Mouse (Mus musculus) heart, adult 8-10 months (tissue): ENCODE measurements around the gene Sec1. TPM values are rescaled to one million over a fixed set of nuclear protein-coding genes. Genes with fewer than 3 reads are reported as not detected.
A peak's percentile ranks its signal among the peaks of the same experiment; 100 is the strongest.

ENCODE experiments used
- DNase-seq: peaks from one replicate; pipeline ENCODE4 v3.0.0; 2022; ENCODE audit warnings: low spot score
- total RNA-seq, 4 experiments: library from RNA; stranded (reverse); gene quantifications; 2 replicates each; pipeline ENCODE4 v1.2.4; 2022

Gene Sec1
- total RNA-seq, 4 experiments from 2014 or later: 0.16 to 0.25 (median 0.23) TPM; not detected in 1

DNA sequence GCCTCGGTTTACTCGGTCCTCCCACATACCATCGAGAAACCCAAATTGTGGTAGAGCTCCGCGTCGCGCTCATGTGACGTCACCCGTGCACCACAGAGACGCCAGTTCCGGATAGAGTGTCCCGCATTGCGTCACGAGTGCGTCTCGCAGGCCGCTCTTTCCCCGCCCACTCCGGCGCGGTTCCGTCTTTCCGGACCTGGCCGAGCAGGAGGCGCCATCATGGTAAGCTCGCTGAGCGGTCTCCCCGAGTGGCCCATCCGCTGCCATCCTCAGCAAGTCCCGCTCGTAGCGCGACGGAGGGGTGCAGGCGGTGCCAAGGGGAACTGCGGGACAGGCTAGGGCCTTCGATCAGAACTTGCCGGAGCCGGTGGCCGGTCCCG, 23.7 kb upstream of the Sec1 start, which contains the start of gene Sphk2:
Gene Sphk2, minus strand, starts transcription at position 85 of the 380 bp plus-strand sequence.
- peak; percentile 98 for DNase-seq

DNA sequence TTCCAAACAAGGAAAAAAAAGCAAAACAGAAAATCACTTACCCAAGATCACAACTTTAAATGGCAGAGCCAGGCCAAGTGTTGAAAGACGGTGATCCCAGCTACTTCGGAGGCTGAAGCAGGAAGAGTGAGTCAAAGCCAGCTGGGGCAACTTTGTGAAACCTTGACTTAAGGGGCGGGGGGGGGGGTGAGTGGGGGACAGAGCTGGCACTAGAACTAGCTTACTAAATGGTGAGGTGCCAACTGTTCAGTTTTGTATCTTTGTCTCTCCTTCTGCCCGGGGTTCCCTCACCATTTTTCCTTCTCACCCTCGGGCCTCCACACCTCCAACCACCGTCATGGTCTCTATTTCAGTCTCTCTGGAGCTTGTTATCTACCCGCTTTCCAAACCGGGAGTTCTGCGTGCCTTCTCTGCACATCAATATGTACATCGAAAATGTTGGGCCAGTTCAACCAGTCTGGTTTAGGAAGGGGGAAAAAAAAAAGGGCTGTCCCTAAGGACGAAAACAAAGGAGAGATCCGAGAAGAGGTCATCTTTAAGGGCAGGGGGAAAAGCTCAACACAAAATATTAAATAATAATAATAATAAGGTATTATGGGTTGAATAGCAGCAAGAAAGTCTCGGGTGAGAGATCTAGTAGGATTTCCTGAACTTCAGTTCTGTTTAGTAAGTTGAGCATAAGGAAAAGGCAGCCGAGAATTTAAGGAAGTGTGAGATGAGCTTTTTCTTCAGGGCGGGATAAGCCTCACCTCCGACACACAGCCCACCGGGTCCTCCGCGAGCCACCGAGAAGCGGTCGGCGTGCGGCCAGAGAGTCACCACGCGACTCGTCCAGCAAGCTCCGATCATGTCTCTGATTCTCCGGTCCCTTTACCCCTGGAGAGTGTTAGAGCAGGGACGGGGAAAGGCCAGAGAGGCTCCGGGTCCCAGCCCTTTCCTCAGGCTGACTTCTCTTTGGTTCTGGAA, 23.0 kb upstream of the Sec1 start:
- no peak for DNase-seq

DNA sequence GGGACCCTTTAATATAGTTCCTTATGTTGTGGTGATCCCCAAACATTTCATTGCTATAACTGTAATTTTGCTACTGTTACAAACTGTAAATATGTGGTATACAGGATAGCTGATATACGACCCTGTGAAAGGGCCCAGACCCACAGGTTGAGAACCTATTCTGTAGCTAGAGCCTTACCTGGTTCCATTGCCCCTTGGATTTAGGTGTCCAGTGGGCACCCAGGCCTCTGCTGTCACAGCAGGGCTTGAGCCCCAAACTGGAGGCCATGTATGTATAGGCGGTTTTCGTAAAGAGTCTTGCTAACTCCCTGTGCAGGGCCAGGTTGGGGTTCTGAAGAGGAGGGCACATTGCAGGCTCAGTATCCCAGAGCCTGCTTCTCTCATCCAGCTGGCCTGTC, 22.3 kb upstream of the Sec1 start:
- no peak for DNase-seq

DNA sequence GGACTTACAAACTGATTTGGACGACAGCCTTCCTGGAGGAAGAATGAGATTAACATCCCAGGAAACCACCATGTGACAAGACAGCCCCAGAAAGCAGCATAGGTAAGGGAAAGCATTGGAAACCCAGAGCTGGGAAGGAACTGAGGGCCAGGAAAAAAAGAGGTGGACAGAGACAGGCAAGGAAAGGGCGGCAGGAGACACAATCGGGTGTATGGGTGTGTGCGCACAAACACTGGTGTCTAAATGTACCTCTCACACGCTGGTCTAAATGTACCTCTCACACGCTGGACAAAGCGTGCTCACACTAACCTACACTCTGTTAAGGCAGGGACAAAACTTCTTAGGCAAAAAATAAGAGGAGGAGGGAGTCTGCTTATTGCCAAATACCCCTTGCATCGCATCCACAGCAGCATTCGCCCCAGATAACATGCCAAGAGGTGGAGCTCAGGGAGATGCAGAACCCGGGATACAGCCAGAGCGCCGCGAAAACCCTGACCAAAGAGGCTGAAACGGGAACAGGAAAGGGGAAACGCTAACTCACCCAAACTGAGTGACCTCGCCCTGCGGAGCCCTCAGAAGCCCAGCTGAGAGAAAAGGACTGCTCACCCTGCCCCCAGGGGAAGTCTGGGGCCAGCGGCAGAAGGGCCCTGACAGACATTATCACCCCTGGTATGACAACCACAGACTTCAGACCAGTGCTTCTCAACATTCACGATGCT, 21.7 kb upstream of the Sec1 start:
- no peak for DNase-seq

DNA sequence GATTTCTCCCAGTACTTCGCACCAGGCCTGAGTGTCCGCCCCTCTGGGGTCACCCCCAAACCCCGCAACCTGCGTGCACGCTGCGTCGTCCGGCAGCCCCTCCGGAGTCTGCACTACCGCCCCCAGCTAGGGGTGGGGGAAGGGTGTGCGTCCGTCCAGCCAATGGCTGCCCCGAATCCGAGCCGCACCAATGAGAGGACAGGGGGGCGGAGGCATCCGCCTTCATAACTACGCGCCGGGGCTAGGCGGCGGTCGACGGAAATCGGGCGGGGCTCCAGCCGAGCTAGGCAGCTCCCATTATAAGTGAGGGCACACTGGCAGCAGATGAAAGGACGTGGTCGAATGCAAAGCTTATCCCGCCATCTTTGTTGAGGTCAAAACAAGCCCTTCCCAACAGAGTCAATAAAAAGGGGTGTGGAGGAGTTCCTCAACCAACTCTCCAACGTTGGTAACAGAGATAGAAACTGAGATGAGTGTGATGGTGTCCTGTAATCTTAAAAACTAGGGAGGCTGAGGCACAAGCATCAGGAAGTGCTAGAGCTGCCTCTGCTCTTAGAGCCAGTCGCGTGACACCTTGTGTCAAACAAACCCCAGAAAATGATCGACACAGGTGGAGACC, 21.0 kb upstream of the Sec1 start, which contains the start of gene Rpl18:
Gene Rpl18, plus strand, starts transcription at position 368 of the 619 bp plus-strand sequence.
- peak; percentile 97 for DNase-seq

DNA sequence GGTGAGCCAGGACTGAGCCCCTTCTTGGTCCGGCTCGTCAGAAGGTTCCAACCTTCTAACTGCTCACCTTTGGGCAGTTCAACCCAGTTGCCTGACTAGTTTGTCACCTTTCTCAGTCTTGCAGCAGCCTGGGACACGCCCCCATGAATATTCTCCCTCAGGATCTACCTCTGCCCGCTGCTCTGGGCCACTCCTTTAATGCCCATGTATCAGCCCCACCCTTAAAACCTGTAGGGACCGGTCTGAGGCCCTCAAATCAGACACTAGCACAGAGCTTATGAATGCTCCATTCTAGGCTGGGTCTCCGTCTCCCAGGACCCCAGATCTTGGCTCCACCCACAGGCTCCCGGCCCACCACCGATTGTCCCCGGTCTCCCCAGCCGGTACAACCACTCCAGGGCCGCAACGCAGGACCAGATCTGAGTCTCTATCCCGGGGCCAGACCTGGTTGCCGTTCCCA, 20.5 kb upstream of the Sec1 start:
- no peak for DNase-seq

DNA sequence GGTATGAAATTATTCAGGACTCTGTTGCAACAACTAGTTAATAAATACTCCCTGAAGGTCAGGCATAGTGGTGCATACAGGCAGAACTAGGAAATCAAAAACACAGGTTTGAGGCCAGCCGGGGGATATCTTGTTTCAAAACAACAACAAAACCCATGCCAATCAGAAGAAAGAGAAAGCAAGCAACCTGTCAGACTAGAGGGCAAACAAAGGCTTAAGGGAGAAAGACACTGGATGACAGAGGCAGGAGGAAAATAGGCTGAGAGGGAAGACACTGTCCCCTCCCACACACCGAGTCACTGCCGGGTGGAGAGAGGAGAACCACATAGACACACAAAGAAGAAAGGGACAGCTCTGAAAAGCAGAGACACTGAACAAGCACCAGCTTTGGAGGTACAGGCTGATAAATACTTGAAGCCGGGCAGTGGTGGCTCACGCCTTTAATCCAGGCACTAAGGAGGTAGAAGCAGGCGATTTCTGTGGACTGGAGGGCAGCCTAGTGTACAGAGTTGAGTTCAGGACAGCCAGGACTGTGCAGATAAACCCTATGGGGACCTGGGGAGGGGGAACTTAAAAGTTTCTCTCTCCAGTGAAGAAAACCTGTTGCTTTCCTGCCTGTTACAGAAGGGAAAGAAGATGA, 19.8 kb upstream of the Sec1 start:
- DNase-seq: no peak

DNA sequence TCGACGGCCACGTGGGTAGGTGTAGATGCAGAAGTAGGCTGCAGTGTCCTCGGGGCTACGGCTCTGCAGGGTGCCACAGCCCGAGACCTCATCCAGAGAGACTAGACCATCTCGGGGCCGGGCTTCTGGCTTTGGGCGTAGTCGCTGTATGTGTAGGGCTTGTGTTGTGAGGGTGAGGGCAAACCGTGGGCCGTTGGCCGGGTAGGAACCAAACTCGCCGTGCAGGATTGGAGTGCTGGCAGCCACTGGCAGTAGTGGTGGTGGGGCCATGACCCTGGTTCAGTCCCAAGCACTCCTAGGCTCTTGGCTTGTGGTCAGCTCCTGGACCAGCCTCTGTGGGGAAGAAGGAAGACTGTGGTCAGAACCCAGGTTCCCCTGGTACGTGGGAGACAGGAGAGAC, 19.2 kb upstream of the Sec1 start:
- no peak for DNase-seq

DNA sequence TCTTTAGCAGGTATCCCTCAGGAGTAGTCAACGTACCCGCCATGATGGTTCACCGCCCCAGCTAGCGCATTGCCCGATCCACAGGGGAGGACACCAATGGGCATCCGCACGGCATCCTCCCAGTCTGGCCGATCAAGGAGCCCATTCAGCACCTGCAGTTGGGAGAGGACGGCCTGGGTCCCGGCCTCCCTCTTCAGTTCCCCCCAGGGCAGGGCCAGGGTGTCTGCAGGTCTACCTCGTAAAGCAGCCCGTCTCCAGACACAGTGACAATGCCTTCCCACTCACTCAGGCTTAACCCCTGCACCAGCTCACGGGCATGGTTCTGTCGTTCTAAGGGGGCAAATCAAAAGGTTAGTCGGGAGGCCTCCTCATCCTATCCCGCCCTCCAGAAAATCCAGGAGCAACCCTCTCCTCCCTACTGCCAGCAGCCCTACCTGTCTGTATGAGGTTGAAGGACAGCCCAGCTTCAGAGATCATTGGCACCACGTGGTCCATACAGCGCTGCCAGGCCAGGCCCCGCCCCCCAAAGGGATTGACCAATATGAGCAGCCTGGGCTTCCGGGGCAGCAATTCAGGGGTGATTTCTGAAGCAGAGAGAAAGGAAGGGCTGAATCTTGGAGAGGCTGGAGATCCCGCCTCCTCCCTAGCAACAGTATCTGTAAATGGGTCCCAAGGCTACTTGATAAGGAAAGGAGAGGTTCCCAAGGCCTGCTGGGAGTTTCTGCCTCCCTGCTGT, 18.0 kb upstream of the Sec1 start:
- no peak for DNase-seq

DNA sequence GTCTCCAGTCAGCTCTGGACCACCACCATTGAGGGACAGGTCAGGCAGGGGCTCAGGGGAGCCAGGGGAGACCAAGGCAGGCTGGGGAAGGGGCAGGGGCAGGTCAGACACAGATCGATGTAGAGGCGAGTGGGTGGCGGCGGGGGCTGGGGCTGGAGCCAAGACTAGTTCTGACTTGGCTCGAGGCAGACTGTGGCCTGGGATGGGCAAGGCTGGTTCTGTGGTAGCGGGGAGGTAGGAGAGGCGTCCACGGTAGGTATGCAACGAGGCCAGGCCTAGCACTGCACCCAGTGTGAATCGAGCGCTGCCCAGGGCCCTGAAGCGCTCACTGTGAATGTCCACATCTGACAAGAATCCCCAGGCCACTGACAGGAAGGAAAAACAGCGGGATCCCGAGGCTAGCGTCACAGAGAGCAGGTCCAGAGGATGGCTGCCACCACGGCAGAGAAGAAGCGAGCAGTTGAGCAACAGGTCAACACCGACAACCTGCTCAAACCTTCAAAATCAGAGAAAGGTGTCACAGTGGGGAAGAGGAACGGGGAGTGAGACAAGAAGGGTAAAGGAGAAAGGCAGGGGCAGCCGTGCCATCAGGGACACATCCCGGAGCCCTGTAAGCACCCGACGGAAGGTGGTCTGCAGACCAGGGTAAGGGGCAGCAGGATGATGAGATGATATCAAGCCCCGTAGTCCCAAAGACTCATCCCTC, 17.3 kb upstream of the Sec1 start:
- DNase-seq: no peak

DNA sequence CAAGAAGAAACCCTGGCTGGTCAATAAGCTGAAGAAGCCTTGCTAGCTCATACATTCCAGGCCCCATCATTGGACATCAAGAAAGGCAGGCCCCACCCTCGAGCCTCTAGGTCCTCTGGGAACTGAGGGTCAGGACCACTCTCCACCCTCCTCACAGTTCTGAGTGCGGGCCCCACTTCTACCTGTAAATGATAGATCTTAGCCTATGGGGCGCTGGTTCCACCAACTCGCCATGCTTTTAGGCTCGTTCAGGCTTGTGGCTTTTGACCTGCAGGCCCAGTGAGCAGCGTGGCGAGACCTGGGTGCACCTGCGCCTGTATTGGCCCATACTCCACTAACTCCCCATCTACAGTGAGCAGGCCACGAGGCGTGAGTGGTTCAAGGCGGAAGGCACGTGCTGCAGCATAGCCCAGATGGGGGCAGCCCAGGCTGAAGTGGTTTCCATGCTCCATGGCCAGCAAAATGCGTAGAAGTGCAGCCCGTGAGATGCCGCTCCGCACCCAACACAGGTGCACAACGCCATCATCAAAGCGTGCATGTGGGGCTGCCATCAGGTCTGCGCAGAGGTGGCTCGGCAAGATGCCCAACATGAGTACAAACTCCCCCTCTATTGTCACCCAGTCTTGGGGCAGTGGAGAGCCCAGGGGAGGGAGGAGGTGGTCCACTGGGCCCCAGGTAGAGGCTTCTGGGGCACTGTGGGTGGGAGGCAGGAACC, 16.4 kb upstream of the Sec1 start:
- no peak for DNase-seq

DNA sequence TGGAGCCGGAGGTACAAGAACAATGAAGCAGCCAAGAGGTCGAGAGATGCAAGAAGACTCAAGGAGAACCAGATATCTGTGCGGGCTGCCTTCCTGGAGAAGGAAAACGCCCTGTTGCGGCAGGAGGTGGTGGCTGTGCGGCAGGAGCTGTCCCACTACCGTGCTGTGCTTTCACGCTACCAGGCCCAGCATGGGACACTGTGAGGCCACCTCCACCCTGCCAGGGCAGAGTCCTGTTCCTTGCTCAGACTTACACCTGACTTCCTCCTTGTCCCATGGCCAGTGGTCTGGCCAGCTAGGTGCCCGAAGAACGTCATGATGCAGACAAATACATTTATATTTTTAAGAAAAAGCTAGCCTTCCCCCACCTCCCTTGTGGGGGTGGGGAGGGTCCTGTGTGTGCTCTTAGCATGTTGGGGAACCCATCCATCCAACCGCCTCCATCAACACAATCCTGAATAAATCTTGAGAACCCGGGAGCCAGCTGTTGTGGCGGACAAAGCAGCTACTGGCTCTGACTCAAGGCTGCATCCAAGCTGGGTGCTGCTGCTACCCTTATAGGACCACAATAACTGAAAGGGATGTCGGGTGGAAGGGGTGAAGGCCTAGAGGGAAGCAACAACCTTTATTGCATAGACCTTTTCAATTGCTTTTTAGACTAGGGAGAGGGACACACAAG, 15.6 kb upstream of the Sec1 start:
- DNase-seq: no peak

DNA sequence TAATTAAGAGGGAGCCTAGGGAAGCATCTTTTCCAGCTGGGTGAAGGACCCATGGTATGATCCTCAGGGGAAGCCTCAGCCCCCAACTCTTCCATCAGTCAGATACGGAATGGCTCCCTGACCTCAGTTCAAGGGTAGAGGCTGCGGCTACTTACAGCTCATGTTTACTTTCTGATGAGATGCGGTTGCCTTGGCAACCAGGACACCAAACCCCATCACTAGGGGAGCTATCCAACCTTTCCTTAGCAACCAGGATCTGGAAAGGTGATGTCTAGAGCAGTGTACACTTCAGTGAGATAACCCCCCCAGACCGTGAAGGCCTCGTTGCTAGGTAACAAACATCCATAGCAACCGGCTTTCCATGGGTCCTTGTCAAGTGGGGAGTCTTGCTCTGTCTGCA, 14.8 kb upstream of the Sec1 start:
- no peak for DNase-seq

DNA sequence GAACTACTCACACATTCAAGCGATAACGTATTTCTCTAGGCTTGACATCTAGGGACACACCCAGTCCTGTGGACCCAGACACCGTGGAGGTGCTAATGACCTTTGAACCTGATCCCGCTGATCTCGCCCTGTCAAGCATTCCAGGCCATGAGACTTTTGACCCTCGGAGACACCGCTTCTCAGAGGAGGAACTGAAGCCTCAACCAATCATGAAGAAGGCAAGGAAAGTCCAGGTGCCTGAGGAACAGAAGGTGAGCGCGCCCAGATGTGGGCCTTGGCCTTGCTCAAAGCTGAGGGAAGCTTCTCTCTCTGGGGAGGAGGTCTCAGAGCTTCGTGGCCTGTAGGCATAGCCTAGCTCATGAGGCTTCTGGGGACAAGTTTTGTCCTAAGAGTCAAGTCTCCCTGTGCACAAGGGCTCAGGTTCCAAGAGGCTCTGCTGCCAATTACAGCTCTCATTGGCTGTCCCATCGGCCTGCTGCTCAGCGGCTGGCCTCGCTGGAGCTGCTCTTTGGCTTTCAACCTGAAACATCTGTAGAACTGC, 14.1 kb upstream of the Sec1 start:
- DNase-seq: peak; percentile 52

DNA sequence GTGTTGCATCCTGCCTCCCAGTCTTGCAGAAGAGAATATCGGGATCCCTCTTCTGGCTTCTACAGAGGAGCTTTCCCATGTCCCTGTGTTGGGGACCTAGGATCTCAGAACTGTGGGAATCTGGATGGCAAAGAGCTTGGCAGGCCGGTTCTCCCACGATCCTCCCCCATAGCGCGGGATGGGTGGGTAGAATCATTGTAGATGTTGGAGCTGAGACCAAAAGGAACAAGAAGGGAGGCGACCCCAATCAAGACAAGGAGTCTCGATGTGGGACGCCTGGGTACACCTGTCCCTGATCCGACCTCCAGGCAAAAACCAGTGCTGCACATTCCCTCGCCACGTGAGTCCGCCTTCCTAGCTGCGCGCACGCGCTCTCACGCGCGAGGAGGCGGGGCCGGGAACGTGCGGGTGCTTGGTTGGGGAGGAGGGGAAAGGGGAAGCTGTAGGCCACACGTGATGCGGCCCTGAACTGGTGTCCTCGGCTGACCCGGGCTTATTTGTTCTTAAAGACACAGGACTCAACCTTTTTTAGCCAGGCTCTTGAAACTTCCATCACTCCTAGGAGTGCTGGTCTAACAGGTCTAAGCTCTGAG, 13.3 kb upstream of the Sec1 start:
- DNase-seq: peak; percentile 98

DNA sequence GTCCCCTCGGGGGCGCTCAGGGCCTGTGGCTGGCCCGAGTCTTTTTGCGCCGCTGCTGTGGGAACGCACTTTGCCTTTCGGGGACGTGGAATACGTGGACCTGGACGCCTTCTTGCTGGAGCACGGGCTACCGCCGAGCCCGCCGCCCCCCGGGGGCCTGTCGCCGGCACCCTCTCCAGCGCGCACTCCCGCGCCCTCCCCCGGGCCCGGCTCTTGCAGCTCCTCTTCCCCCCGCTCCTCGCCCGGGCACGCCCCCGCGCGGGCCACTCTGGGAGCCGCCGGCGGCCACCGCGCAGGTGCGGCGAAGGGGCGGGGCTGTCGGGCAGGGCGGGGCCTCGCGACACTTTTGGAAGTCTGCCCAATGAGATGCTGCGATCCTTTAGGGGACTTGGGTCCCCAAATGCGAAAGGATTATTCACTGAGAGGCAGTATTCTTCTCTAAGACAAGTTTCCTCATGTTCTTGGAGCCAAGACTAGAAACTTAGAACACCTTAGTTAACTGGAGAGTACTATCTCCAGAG, 12.6 kb upstream of the Sec1 start:
- DNase-seq: peak; percentile 77

DNA sequence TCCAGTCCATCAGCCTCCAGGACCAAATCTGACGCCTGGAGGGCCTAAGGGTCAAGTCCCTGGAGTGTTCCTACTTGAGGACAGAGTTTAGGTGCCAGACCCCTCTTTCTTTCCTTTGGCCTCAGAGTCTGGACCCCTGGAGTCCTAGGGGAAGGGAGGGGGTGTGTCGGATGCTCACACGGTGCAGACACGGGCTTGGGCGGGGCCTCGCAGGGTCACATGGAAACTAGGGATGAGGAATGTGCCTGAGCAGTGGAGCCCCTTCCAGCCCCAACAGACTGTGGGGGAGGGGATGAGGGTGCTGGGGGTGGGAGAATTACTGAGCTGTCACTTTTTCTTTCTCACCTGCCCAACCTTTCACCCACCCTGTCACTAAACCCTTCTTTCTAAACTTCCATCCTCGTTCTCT, 11.7 kb upstream of the Sec1 start:
- peak; percentile 85 for DNase-seq

DNA sequence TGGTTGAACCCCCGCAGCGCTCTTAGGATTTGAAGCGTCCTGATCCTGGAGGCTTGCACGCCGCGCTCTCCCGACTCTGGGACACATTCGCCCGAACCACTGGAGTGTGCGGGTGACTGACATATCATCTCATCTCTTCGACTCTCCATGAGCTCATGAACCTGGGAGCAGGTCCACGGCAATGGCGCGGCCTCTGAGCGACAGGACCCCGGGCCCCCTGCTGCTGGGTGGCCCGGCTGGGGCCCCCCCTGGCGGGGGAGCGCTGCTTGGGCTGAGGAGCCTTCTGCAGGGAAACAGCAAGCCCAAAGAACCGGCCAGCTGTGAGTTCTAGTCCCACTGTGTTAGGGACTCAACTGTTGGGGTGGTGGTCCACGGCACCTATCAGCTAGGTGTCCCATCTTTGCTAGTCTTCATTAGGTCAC, 11.3 kb upstream of the Sec1 start:
- DNase-seq: no peak
